Mouse (Mus musculus): Measurements from ENCODE around the gene Dmbx1. TPM values are rescaled to one million over a fixed set of nuclear protein-coding genes. Genes with fewer than 3 reads are reported as not detected.

Dmbx1 gene
- polyA plus RNA-seq, 1 experiment: 9.5 TPM

DNA sequence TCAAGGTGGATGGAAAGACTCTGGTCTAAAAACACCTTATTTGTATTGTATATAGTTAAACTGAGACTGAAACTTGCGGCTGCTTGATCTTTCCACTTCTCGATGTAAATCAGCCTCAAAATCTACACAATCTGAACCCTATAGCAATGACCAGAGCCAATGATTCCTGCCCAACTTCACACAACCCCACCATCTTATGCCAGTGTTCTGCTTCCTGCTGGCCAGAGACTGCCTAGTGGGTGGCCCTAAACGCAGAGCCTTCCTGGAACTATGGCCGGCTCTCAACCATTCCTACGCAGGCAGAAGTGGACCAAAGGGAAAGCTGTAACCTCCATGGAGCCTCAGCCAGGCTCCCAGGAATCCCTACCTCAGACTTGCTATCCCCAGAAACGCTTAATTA lies 24.0 kb upstream of the Dmbx1 start:
- TF ChIP-seq CTCF (IDR thresholded peaks at IDR 0.05; ENCODE audit: borderline replicate concordance, extremely low read depth, insufficient read depth, insufficient read length): no peak
- no peak for TF ChIP-seq POLR2A (IDR thresholded peaks at IDR 0.05; ENCODE audit: borderline replicate concordance, extremely low read depth, insufficient read depth, insufficient read length, poor library complexity, severe bottlenecking)

DNA sequence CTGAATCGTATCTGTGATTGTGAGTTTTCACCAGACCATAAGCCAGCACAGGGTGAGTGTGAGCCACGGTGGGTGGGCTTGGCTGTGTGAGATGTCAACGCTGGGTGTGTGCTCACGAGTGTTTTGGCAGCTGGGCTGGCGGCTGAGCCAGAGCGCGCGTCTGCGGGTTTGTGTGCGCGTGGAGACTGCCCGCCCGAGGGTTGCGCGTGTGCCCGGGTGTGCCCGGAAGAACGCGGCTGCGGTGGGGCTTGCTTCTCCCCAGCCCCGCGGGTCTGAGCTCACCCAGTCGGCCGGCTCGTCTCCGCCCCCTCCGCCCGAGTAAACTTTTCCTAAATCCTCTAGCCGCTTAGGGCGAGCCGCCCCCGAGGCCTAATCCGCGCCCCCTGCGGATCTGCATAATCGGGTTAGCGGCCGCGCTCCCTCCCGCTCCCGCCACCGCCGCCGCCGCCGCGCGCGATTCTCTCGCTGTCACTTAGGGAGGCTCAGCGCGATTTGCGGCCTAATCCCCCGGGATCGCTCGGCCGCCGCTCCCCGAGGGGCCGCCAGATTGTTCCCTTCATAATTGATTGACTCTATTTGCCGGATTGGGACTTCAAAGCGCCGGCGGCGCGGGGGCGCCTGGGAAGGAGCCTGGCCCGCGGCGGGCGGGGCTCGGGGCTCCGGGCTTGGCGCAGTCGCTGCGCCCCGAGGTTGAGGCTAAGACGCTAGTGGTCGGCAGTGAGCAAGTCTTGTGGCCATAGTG lies 23.1 kb upstream of the Dmbx1 start:
- TF ChIP-seq CTCF (IDR thresholded peaks at IDR 0.05; ENCODE audit: borderline replicate concordance, extremely low read depth, insufficient read depth, insufficient read length) (no peak), POLR2A (IDR thresholded peaks at IDR 0.05; ENCODE audit: borderline replicate concordance, extremely low read depth, insufficient read depth, insufficient read length, poor library complexity, severe bottlenecking) (no peak)
- peak; percentile 86 for DNase-seq (ENCODE audit: low read depth)

More for the DNA sequence above, 24.0 kb upstream of the Dmbx1 start:
- DNase-seq (ENCODE audit: low read depth): no peak

DNA sequence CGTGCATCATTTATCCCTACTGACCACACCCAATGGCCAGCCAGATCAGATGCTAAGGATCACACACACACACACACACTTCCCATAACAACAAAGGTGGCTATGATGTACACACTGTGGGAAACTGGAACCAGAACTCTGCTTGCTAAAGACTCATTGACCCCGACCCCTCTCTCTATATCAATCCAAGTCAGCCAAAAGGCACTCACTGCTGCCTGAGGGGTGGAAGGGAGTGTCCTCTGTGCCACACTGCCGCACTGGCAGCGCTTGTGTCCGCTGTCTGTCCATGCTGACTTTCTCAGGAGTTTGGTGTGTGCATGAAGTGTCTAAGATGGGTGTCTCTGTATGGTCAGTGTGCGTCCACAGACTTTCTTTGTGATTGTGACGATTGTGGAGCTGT lies 22.3 kb upstream of the Dmbx1 start:
- no peak for TF ChIP-seq CTCF (IDR thresholded peaks at IDR 0.05; ENCODE audit: borderline replicate concordance, extremely low read depth, insufficient read depth, insufficient read length)
- no peak for TF ChIP-seq POLR2A (IDR thresholded peaks at IDR 0.05; ENCODE audit: borderline replicate concordance, extremely low read depth, insufficient read depth, insufficient read length, poor library complexity, severe bottlenecking)
- DNase-seq (ENCODE audit: low read depth): no peak

DNA sequence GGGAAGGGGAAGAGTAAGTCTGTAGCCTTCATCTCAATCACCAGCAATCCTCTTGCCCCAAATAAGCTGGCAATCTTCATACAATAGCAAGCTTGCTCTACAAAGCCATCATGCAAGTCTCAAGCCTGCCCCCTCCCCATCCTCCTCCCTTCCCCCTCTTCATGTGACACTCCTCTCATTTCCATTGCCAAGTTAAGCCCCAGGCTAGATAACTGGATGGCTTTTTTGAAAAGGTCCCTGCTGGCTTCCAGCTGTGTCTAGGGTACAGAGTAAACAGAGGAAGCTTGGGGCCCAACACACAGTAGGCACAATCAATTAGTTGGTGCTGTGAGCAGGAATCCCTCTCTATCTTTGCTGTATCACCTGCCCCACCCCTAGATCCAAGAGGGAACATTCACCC lies 19.8 kb upstream of the Dmbx1 start:
- no peak for TF ChIP-seq CTCF (IDR thresholded peaks at IDR 0.05; ENCODE audit: borderline replicate concordance, extremely low read depth, insufficient read depth, insufficient read length)
- no peak for TF ChIP-seq POLR2A (IDR thresholded peaks at IDR 0.05; ENCODE audit: borderline replicate concordance, extremely low read depth, insufficient read depth, insufficient read length, poor library complexity, severe bottlenecking)
- DNase-seq (ENCODE audit: low read depth): no peak

DNA sequence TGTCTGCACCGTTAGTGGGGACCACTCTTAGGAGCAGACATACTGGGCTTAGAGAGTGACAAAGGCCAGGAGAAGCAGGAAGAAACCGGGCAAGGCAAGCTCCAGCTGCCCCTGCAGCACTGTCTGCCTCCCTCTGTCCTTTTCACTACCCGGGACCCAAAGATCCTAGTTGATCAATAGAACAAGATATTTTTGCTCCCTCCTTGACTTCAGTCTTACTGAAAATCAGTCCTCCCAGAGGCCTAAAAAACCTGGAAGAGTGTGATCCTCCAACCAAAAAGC lies 15.7 kb upstream of the Dmbx1 start:
- TF ChIP-seq POLR2A (IDR thresholded peaks at IDR 0.05; ENCODE audit: borderline replicate concordance, extremely low read depth, insufficient read depth, insufficient read length, poor library complexity, severe bottlenecking) (no peak), CTCF (IDR thresholded peaks at IDR 0.05; ENCODE audit: borderline replicate concordance, extremely low read depth, insufficient read depth, insufficient read length) (no peak)

DNA sequence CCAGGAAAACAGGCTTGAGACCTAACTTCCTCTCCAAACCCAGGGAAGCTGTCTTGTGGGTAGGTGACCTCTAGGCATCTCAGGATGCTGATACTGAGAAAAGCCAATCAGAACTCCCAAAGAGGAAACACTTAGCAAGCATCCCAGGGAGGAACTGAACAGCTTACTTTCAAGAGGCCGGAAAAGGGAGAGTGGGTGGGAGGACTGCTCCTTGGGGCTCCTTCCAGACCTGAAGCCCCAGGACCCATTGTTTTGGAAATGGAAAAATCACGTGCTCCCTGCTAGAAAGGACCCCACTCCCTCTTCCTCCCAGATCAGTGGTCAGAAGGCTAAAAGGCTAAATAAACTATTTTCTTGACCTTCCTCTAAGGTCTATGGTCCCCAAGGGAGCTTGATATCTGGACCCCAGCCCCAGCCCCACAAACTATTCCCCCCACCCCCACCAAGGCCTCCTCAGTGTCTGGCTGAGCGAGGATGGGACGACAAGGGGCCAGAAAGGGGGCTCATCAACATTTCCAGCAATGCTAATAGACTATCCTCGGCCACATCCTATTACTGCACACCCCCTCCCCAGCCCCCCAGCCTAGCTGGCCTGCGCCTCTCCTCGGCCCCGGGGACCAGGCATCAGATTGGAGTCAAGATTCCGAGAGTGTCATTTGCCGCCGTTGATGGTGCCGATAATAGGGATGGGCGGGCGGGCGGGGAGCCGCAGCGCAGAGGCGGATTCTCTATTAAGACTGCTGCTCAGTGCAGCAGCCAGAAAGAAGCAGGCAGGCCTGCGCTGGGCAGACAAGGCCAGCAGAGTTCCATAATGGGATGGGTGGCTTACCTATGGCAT lies 15.1 kb upstream of the Dmbx1 start:
- TF ChIP-seq CTCF (IDR thresholded peaks at IDR 0.05; ENCODE audit: borderline replicate concordance, extremely low read depth, insufficient read depth, insufficient read length) (no peak), POLR2A (IDR thresholded peaks at IDR 0.05; ENCODE audit: borderline replicate concordance, extremely low read depth, insufficient read depth, insufficient read length, poor library complexity, severe bottlenecking) (no peak)
- no peak for DNase-seq (ENCODE audit: low read depth)

More for the DNA sequence above, 15.7 kb upstream of the Dmbx1 start:
- no peak for DNase-seq (ENCODE audit: low read depth)

DNA sequence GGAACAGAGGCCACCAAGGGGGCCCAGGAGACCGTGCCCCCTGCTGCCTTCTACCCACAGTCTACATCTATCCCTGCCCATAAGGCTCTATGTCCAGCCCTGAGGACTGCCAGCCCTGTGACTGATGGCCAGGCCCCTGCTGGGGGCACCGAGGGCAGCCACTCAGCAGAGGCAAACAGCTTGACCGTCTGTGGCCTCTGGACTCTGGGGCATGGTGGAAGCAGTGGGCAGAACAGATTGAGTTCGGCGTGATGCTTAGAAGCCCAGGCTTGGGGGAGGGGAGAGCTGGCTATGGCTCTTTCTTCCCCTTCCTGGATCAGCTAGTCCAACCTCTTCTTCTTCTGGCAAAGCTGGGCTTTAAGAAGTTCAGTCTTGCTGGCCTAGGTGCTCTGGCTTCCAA lies 13.8 kb upstream of the Dmbx1 start:
- TF ChIP-seq POLR2A (IDR thresholded peaks at IDR 0.05; ENCODE audit: borderline replicate concordance, extremely low read depth, insufficient read depth, insufficient read length, poor library complexity, severe bottlenecking) (no peak), CTCF (IDR thresholded peaks at IDR 0.05; ENCODE audit: borderline replicate concordance, extremely low read depth, insufficient read depth, insufficient read length) (no peak)
- no peak for DNase-seq (ENCODE audit: low read depth)

DNA sequence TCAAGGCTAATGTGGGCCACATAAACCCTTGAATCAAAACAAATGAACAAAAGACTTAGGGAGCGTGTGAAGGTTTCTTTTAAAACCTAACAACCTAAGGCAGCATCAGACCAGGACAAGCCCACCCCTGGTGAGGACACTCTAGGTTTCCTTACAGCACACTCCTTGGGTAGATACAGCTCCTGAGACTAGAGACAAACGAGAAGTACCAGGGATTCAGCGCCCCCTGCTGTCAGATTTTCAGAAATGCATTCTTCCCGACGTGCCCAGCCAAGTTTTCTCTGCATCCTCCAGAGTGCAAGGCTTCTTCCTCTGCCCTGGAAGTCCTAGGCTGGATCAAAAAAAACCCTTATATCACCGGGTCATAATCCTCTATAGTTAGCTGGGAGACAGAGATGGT lies 13.0 kb upstream of the Dmbx1 start:
- peak; percentile 80 for TF ChIP-seq CTCF (IDR thresholded peaks at IDR 0.05; ENCODE audit: borderline replicate concordance, extremely low read depth, insufficient read depth, insufficient read length)
- no peak for TF ChIP-seq POLR2A (IDR thresholded peaks at IDR 0.05; ENCODE audit: borderline replicate concordance, extremely low read depth, insufficient read depth, insufficient read length, poor library complexity, severe bottlenecking)
- DNase-seq (ENCODE audit: low read depth): peak; percentile 71

DNA sequence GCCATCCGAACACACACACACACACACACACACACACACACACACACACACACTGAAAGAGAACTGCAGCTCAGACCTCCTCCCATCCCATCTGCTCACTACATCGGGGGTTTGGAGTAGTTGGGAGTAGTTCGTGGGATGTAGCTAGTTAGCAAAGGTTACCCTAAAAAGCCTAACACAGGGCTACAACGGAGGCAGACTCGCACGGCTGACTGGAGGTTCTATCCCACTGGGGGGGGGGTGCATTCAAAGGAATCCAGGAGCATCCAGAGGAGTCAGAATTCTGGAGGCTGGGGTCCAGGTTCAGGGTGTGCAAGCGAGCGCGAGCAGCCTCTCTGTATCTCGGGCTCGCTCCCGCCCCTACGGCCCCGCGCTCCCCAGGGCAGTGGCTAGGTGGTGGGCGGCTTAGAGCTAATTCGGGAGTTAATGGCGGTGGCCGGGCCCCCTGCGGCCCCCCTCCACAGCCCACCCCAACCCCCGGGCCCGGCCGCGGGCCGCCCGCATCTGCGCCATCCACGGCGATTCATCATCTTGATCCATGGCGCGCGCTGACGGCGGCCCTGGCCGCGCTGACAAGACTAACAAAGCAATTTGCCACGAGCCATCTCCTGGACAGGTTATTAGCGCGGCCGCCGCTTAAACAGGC lies 4.1 kb upstream of the Dmbx1 start:
- no peak for DNase-seq (ENCODE audit: low read depth)
- no peak for TF ChIP-seq POLR2A (IDR thresholded peaks at IDR 0.05; ENCODE audit: borderline replicate concordance, extremely low read depth, insufficient read depth, insufficient read length, poor library complexity, severe bottlenecking)
- TF ChIP-seq CTCF (IDR thresholded peaks at IDR 0.05; ENCODE audit: borderline replicate concordance, extremely low read depth, insufficient read depth, insufficient read length): no peak

DNA sequence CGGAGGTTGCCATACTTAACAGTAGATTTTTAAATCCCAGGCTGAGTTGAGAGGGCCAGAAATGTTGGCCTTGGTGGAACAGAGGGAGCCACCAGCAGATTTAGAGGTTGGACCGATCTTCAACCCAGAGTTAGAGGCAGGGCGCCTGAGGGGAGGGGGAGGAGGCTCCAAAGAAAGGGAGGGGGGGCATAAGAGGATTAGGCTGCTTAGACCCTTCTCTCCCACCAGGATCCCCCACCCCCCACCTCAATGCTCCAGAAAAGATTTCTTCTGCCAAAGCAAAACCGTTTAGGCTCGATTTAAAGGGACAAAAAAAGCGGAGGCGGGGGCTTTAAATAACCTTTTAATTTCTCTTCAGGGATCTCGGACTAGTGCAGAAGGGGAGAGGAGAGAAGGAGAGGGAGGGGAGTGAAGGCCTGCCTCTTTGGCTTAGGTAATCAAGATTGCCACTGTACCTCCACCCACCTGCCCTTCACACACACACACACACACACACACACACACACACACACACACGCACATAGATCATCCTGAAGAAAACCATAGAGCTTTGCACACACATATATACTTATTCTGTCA lies 1.6 kb upstream of the Dmbx1 start:
- TF ChIP-seq CTCF (IDR thresholded peaks at IDR 0.05; ENCODE audit: borderline replicate concordance, extremely low read depth, insufficient read depth, insufficient read length) (no peak), POLR2A (IDR thresholded peaks at IDR 0.05; ENCODE audit: borderline replicate concordance, extremely low read depth, insufficient read depth, insufficient read length, poor library complexity, severe bottlenecking) (no peak)
- peak; percentile 59 for DNase-seq (ENCODE audit: low read depth)

DNA sequence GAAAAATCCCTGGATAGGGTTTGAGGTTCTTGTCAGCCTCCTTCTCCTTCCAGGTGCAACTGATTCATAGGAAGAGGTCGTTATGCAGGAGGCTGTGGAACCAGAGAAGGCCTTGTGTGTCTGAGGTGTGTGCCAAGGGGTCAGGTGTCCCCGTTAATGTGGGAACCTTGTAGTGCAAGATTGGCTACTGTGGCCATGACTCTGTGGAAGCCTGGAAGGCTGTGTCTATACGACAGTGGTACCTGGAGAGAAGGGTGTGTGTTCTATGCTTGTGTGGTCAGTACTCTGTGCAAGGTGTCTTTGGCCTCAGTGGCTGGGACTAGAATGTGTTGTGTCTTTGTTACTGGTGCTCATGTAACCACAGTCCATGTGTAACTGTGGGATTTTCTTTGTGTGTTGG lies 955 bp upstream of the Dmbx1 start:
- no peak for DNase-seq (ENCODE audit: low read depth)
- no peak for TF ChIP-seq POLR2A (IDR thresholded peaks at IDR 0.05; ENCODE audit: borderline replicate concordance, extremely low read depth, insufficient read depth, insufficient read length, poor library complexity, severe bottlenecking)
- TF ChIP-seq CTCF (IDR thresholded peaks at IDR 0.05; ENCODE audit: borderline replicate concordance, extremely low read depth, insufficient read depth, insufficient read length): no peak
